Mouse (Mus musculus): ENCODE measurements around the gene Cox10. TPM values are rescaled to one million over a fixed set of nuclear protein-coding genes. Genes with fewer than 3 reads are reported as not detected.

Cox10 gene
- total RNA-seq, 2 experiments from 2014 or later: 28.4 to 30.7 TPM

DNA sequence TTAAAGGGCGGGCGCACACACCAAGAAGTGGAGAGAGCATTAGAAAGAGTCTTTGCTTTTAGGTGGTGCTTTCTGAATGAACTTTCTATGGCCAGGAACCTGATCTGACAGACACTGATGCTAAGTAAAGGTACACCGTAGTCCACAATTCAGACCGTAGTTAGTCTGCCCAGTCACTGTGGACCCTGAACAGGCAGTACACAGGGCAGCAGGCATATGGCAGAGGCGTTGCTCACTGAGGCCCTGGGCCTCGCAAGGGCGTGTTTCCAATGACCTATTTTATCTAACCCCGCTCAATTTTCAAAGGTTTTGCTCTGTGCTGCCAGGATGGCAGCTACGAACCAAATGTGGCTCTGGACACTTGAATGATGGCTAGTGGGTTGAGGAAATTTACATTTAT lies 107.8 kb downstream of the Cox10 start:
- no peak for DNase-seq
- intact Hi-C loops (cut with DNase I; ENCODE audit: low total_unique reads): no loop called here

DNA sequence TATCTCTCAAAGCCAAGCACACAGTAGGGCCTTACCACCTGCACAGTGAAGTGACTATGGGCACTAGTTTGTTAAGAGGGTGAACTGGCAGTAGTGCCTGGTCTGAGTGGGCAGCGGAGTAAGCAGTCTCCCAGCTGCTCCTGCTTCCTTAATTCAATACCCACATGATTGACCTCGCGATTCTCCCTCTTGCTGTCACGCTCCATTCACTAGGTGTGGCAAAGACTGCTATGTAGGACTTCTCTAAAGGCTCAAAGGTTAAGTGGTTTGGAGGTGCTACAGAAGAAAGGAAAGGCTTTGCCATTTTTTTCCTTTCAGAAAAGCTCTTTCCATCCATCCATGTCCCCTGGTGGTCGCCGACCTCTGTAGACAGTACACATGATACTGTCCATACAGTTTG lies 108.5 kb downstream of the Cox10 start:
- no peak for DNase-seq
- intact Hi-C loops (cut with DNase I; ENCODE audit: low total_unique reads): no loop called here

DNA sequence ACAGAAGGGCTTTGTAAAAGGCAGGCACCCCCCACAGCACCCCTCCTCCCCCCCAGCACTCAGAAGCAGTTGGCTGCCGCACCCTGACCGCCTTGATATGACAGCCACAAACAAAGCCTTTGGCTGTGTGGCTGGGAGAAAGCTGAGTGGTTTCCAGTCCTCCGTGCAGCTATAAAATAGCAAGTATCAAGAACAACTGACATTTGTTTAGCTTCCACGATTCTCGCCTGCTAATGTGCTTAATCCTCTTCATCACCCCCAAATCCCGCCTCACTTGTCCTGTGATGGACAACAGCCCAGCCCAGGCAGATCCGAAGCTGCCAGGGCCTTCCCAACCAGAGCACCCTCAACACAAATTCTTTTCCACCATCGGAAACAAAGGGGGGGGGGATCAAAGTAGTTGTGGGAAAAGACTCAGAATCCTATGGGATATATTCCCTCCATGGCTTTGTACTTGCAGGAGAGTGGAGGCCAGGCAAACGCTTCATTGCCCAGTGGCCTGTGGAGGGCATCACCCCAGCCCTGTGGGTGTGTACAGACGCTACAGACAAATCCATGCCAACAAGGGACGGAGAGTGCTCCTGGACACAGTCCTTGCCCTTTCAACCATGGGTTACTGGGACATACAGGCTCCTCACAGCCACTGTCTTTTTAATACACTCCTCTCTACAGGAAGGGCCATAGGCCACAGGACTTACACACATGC lies 109.9 kb downstream of the Cox10 start:
- intact Hi-C loops (cut with DNase I; ENCODE audit: low total_unique reads): no loop called here

DNA sequence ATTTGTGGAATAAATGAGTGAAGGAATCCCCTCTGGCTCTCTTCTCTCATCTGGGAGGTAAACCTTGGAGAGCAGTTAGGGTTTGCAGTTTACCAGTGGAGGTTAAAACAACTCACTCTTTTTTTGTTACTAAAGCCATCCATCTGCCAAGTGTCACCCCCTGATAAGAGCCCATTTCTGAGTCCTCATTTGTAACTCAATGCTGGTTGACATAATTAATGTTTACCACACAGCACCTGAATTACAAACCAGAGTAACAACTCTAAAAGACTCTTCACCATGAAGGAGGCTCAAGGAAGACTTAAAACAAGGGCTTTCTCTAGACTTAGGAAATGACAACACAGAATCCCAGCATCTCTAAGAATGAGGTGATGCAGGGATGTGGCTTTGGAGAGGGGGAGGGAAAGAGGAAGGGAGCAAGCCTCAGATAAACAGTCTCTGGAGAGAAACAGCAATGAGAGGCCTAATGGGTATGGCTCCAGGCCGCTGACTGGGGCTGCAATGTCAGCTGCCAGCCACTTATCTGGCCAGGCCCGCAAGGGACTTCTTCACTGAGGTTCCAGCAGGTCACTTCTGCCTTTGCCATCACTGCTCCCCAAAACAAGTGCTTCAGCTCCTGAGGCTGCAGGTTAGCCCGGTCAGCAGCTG lies 110.8 kb downstream of the Cox10 start:
- no peak for DNase-seq
- intact Hi-C loops (cut with DNase I; ENCODE audit: low total_unique reads): no loop called here

More for the DNA sequence above, 109.9 kb downstream of the Cox10 start:
- DNase-seq: no peak

DNA sequence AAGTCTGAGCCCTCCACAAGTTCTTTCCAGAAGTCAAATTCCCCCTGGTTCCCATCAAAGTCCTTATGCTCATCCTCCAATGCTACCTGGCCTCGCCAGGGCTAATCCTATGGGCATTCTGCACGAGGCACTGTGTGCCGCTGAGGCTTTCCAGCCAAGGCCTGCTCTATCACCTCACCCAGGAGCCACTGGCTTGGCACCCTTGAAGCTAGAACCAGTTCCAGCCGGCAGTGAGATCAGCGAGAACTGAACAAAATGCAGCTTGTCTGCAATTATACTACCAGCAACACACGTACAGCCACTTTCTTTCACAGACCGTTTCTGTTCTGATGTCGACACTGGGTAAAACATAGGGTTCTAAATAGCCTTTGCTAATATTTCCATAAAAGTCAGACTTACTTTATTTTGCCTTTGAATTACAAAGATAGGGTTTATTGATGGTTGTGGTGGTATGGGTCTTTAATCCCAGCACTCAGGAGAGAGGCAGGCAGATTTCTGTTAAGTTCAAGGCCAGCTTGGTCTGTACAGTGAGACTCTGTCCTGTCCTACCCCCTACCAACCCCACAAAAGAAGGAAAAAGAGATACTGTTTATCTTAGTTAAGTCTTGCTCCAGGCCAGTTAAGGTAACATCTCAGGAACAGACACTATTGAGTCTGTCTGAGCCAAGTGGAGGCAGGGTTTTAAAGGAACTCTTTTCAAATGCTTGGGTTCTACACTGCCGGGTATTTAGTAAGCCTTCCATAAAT lies 111.5 kb downstream of the Cox10 start:
- no peak for DNase-seq
- intact Hi-C loops (cut with DNase I; ENCODE audit: low total_unique reads): no loop called here

DNA sequence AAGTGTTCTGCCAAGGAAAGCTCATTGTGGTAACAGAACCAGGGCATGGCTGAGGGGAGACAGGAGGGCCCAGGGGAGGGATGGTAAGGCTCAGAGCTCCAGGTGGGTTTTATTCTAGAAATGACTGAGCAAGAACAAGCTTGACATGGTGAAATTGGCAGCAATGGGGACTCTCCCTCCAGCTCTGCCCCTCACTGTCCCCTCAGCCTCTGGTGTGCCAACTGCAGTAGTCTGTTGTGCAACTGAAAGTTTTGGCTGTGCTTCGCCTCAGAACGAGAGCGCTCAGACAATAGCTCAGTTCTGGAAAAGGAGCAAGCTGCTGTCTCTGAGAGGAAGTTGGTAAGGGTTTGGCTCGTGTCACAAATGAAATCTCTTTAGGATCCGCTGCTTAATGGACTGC lies 113.8 kb downstream of the Cox10 start:
- no peak for DNase-seq
- intact Hi-C loops (cut with DNase I; ENCODE audit: low total_unique reads): no loop called here

DNA sequence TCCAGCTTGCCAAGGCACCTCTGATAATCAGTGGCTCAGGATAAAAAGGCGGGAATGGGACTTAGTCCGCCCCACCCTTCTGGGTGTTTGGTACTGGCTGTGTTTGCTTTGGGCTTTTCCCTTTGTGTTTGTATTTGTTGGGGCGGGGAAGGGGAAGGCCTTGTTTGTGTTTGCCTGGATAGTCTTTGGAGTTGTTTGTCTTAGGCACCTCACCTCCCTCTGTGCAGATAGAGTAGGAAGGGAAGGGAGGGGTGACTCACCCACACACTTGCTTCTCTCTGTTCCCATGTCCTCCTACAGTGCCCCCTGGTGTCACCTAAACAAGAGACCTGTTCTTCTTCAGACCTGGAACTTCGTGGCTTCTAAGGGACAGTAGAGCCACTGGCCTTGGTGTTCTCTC lies 122.1 kb downstream of the Cox10 start:
- DNase-seq: no peak
- intact Hi-C loops (cut with DNase I; ENCODE audit: low total_unique reads): no loop called here

DNA sequence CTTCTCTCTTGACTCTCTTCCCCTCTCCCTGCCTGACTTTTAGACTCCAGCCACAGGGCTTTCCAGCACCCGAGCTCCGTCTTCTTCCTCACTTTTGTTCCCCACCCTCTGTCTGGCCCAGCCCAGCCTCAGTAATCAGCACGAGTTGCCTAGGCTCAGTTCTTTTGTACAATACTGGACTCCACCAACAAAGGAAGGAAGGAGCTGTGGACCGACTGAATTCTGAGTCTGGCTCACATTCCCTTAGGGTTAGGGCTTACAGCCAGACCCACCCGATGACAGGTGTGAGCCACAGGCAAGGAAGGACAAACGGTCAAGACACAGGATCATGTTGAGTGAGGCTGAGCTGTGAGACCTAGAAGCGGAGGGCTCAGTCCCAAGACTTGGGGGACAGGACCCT lies 122.5 kb downstream of the Cox10 start:
- no peak for DNase-seq
- intact Hi-C loops (cut with DNase I; ENCODE audit: low total_unique reads): no loop called here

DNA sequence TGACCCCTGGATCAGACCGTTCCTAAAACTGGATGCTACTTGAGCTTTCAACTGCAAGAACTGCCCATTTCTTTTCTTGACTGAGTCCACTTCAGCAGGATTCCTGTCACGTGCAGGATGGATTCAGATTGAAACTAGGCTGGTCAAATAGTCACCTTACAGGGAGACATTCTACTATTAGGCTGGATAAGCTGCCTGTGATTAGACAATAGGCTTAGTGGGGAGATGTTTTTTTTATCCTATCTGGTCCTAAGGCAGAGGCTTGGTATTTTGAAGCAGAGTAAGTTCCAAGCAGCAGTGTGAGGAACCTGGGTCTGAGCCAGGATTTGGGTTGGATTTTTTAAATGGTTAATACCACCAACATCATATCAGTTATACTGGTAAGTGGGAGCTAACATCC lies 125.4 kb downstream of the Cox10 start:
- no peak for DNase-seq
- intact Hi-C loops (cut with DNase I; ENCODE audit: low total_unique reads): no loop called here

DNA sequence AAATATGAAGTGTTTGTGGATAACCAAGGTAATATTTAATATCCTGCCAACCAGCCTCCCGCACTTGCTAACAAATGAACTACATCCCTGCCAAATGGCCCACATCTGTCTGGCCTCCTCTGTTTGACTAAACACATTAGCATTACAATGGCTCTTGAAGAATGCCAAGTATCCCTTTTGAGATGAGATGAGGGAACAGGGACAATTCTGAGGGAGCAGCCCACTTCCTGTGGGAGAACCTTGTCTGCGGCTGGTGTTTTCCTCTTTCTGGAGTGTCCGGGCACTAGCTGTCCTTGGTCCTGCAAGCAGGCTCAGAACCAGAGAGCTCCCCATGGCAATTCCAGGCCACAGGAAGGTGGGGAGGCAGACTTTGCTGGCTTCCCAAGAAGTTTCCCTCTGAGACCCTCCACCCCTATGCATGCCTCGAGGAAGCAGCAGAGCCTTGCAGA lies 126.5 kb downstream of the Cox10 start:
- DNase-seq: no peak
- intact Hi-C loops (cut with DNase I; ENCODE audit: low total_unique reads): no loop called here

DNA sequence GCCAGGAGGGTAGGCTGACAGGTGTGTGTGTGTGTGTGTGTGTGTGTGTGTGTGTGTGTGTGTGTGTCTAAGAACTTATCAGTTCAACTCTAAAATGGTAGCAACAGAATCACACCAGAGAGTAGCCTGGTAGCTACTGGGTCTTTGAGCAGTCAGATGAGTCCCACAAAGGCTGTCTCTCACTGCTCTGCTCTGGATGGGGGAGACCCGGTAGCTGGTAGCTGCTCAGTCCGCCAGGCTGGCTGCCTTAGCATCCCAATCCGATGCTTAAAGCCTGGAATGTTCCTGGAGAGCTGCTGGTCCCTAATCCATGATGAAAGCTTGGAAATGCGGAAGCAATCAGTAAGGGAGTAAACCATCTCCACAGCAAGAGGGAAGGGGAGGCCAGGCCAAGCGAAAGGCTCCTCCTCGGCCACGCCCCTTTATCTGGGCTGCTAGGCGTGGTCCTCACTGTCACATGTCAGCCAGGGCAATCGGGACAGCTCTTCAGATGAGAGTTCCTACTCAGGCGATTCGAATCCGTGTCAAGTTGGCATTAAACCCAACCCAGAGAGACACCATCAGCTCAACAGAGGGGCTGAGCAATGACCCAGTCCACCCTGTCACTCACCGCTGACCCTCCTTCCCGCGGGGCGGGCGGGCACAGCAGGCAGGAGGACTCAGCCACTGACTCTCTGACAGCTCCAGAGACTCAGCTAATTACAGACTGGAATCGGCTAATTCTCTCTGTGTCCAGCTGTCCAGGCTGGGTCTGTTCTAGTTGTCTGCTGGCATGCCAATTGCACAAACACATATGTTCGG lies 127.2 kb downstream of the Cox10 start:
- intact Hi-C loops (cut with DNase I; ENCODE audit: low total_unique reads): no loop called here
- peak; percentile 66 for DNase-seq

DNA sequence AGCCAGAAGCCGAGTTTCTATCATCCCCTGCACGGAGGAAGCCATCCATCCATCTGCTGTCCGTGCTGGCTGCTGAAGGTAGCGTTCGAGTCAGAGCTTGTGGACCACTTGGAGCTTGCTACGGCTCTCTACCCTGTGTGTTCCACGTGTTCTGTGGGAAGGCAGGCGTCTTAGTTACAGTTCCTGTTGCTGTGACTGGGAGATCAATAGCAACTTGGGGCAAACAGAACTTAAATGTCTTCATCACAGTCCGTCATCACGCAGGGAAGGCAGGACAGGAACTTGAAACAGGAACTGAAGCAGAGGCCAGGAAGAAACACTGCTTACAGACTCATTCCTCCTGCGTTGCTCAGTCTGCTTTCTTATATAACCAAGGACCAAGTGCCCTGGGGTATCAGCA lies 130.9 kb downstream of the Cox10 start:
- DNase-seq: no peak
- intact Hi-C loops (cut with DNase I; ENCODE audit: low total_unique reads): no loop called here

DNA sequence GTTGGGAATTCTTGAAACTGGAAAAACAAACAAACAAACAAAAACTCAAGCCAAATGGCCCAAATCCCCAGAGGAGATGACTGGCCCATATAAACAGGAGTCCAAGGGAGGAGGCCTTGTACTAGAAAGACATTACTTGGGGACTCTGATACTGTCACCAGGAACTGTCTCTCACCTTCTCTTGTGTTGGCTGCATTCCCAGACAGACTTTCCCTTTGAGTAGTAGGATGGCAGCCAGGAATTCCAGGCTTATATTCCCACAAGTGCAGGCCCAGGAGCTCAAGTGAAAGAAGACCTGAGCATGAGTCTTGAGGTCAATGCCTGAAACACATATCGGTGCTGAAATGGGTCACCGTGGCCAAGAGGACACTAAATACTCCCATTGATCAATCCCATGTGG lies 132.2 kb downstream of the Cox10 start:
- no peak for DNase-seq
- intact Hi-C loops (cut with DNase I; ENCODE audit: low total_unique reads): no loop called here

DNA sequence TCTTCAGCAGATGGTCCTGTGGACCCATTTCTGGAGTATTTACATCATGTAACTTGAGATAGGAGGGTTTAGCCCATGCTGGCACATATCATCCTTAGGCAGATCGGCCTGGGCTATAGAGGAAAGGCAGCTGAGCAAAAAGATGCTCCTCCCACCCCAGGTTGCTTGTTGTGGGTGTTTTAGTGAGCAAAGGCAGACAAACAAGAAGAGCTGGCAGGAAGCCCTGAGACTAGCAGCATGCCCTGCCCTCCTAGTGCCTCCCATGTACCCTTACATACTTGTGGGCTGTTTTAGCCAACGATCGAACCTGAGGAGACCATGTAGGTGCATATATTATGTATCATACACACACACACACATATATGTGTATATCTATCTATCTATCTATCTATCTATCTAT lies 135.3 kb downstream of the Cox10 start:
- intact Hi-C loops (cut with DNase I; ENCODE audit: low total_unique reads): no loop called here
- no peak for DNase-seq

DNA sequence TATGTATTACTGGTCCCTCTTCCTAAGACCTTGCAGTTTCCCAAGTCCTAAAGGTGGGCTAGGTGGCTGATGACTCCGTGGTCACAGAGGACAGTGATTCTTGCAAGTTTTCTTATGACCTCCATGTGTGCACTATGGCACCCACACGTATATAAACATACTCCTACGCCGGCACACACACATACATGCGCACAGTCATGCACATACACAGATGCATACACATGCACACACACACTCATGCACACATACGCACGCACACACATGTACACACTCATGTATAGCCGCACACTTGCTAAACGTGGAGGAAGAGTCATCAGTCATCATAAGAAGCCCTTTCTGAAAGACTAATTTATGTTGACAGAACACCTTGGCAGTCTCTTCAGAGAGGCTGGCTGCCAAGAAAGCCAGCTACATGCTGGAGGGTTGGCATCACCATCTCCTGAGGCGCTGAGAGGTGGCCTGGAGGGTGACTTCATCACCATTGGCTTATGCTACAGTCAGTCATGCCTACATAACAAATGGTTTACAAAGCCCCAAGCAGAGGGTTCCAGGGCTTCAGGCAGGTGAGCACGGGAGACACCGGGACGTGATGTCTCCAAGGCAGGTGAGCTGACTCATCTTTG lies 135.9 kb downstream of the Cox10 start:
- intact Hi-C loops (cut with DNase I; ENCODE audit: low total_unique reads): no loop called here
- DNase-seq: no peak

DNA sequence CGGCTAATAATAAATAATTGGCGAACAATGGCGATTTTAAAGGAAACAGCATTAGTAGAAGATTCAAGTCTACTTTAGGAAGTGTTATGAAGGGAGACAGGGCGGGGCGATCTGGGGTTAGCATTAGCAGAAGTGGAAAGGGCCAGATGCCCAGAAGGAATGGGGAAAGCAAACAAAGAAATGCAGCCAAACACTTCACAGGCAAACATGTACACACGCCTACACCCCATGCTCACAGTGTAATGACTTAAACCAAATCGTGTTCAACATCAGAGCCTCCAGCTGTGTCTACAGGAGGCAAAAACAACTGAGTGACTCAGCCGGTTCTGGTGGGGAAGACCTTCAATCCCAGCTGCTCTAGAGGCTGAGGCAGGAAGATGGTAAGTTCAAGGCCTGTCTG lies 137.1 kb downstream of the Cox10 start:
- DNase-seq: no peak
- intact Hi-C loops (cut with DNase I; ENCODE audit: low total_unique reads): no loop called here

DNA sequence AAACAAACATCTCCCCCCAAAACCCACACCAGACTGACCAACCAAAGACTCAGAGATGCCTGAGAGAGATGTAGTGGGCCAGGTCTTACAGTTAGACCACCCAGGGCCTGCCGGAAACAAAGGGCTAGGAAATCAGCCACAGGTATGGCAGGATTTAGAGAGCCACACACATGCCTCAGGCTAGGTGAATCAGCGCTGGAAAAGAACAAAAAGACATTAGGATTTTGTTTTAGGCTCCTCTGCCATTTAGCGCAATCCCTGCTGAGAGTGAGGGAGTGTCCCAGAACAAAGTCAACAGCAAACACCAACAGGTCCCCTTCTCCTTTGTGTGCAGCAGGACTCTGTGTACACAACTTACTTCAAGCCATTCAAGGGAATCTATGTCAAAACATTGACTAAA lies 142.6 kb downstream of the Cox10 start:
- no peak for DNase-seq

DNA sequence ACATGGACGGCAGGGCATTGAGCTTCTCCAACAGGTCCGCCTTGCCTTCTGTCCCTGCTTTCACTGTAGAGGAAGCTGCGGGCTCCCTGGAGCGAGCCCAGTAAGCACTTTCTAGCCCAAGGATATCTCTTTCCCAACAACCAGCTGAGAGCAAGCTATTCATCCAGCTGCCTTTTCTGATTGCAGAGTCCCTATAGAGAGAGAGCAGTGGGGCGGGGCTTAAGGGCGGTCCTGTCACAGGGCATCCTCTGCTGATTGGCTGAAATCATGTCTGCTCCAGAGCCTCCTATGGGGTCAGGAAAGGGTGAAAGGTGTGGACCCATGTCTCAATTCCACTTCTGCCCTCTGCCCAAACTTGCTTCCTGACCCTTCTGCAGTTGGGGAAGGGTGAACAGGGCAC lies 152.4 kb downstream of the Cox10 start:
- intact Hi-C loops (cut with DNase I; ENCODE audit: low total_unique reads): loop anchor here (5.0 to 10.0 kb wide), 2 partner anchors 148 to 515 kb away; partner anchors contain the start of gene Cox10
- no peak for DNase-seq

More for the DNA sequence above, 142.6 kb downstream of the Cox10 start:
- intact Hi-C loops (cut with DNase I; ENCODE audit: low total_unique reads): loop anchor here (10.0 kb wide), 1 partner anchor 118 kb away; no protein-coding TSS in a partner anchor

DNA sequence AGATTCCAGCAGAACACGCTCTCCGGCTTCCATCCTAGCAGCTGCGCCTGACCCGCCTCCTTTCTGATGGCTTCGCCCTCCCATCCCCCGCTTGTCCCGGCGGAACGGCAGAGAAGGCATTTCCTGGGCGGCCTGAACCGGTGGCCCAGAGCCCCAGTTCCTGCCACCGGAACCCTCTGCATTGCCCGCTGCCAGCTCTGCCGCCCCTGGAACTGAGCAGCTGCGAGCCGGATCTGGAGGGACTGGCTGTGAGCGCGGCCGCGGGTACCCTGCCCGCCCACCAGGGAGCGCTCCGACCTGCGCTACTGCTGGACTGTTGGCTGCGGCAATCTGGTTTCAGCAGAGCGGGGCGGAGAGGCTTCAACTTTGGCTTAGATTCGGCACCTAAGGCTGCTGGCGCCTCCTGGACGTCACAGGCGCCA lies 154.1 kb downstream of the Cox10 start:
- DNase-seq: peak; percentile 83
- intact Hi-C loops (cut with DNase I; ENCODE audit: low total_unique reads): loop anchor here (5.0 to 10.0 kb wide), 2 partner anchors 150 to 517 kb away; partner anchors contain the start of gene Cox10

All from gastrocnemius, postnatal 14 days (tissue).